Mouse (Mus musculus) heart, embryonic 11.5 days (tissue): ENCODE measurements around the gene Manbal. TPM values are rescaled to one million over a fixed set of nuclear protein-coding genes. Genes with fewer than 3 reads are reported as not detected.
A peak's percentile ranks its signal among the peaks of the same experiment; 100 is the strongest.

ENCODE experiments used
- ATAC-seq: fragments of 200-750 bp; cut with Nextera tagmentation; replicated peaks from 2 replicates; pipeline ENCODE4 v1.8.0; 2017; ENCODE audit warnings: moderate library complexity; ENCODE audit not compliant: insufficient number of reproducible peaks, low FRiP score, low TSS enrichment
- H3K27ac ChIP-seq: fragments of 300-500 bp; sonication (generic); 2 replicates; pipeline ENCODE4 v1.5.1; 2014; ENCODE audit warnings: mild to moderate bottlenecking, low read depth, low read length
- H3K27me3 ChIP-seq: fragments of 300-500 bp; sonication (generic); 2 replicates; pipeline ENCODE4 v1.6.1; 2014; ENCODE audit warnings: mild to moderate bottlenecking, low read length, mixed read lengths; ENCODE audit not compliant: control insufficient read depth, insufficient read depth
- H3K36me3 ChIP-seq: fragments of 300-500 bp; sonication (generic); 2 replicates; pipeline ENCODE4 v1.6.1; 2014; ENCODE audit warnings: mild to moderate bottlenecking, low read length, moderate library complexity, mixed read lengths; ENCODE audit not compliant: control insufficient read depth, insufficient read depth
- H3K4me1 ChIP-seq: fragments of 300-500 bp; sonication (generic); 2 replicates; pipeline ENCODE4 v1.6.1; 2014; ENCODE audit warnings: low read length; ENCODE audit not compliant: control insufficient read depth, insufficient read depth
- H3K4me2 ChIP-seq: fragments of 300-500 bp; sonication (generic); 2 replicates; pipeline ENCODE4 v1.6.1; 2014; ENCODE audit warnings: mild to moderate bottlenecking, moderate library complexity
- H3K4me3 ChIP-seq: fragments of 300-500 bp; sonication (generic); 2 replicates; pipeline ENCODE4 v1.5.1; 2014; ENCODE audit warnings: low read depth, low read length
- H3K9ac ChIP-seq: fragments of 300-500 bp; sonication (generic); 2 replicates; pipeline ENCODE4 v1.6.1; 2014; ENCODE audit warnings: mild to moderate bottlenecking, low read depth, low read length, moderate library complexity
- H3K9me3 ChIP-seq: fragments of 300-500 bp; sonication (generic); replicated peaks from 2 replicates; pipeline ENCODE4 v1.6.1; 2016; ENCODE audit warnings: low read length; ENCODE audit not compliant: control insufficient read depth
- WGBS: fragments of 180-500 bp; shearing (Covaris S2); extraction: QIAGEN DNeasy Blood & Tissue Kit; methylation state at CpG from one replicate; pipeline ENCODE4 v1.1.7; 2014; ENCODE audit not compliant: insufficient replicate concordance; 5-methylcytosine and 5-hydroxymethylcytosine counted together
- polyA plus RNA-seq: library from polyadenylated mRNA; unstranded; fragments of >200 nt; fragmentation: Nextera tagmentation; extraction: Ambion mirVana; gene quantifications from 2 replicates; pipeline ENCODE4 v1.2.1, GENCODE M21; 2014

Manbal gene
- polyA plus RNA-seq, 1 experiment from 2014 or later: 29.8 TPM

GRCm38 (mm10) chr2:157411151-157411693 lies 43.8 kb downstream of the Manbal start:
- H3K4me1 ChIP-seq: no peaks in the 10 kb centered on the region
- no peak overlapping the region for H3K4me2 ChIP-seq
- ATAC-seq: 0 out of 2 replicates have a peak, but pooled peaks have one; percentile 37
- no peaks in the 10 kb centered on the region for H3K9me3 ChIP-seq
- WGBS: 73% methylated on average over 6 of the region's 6 CpGs
- H3K4me3 ChIP-seq: no peak overlapping the region
- H3K27me3 ChIP-seq: no peaks in the 10 kb centered on the region
- H3K27ac ChIP-seq: no peak overlapping the region
- H3K36me3 ChIP-seq: no peaks in the 10 kb centered on the region
- no peak overlapping the region for H3K9ac ChIP-seq

GRCm38 (mm10) chr2:157412497-157412896 lies 45.1 kb downstream of the Manbal start:
- no peak overlapping the region for H3K4me2 ChIP-seq
- ATAC-seq: no peak
- WGBS: 77% methylated on average over 7 of the region's 7 CpGs
- H3K4me3 ChIP-seq: no peak overlapping the region
- H3K27ac ChIP-seq: no peak overlapping the region
- no peaks in the 10 kb centered on the region for H3K36me3 ChIP-seq
- H3K9ac ChIP-seq: no peak overlapping the region
- 0 out of 2 replicates have a peak, but pooled peaks cover 2% of the 10 kb centered on the region for H3K4me1 ChIP-seq
- H3K9me3 ChIP-seq: no peaks in the 10 kb centered on the region
- no peaks in the 10 kb centered on the region for H3K27me3 ChIP-seq

GRCm38 (mm10) chr2:157417229-157417628 lies 49.8 kb downstream of the Manbal start:
- Histone ChIP-seq H3K9ac (no peak overlapping the region), H3K36me3 (no peaks in the 10 kb centered on the region), H3K9me3 (no peaks in the 10 kb centered on the region), H3K27me3 (no peaks in the 10 kb centered on the region; the same call in 1 of the 2 replicates), H3K27ac (no peak overlapping the region), H3K4me2 (no peak overlapping the region), H3K4me3 (no peak overlapping the region), H3K4me1 (peaks cover 14% of the 10 kb centered on the region)
- WGBS: 54% methylated on average over 6 of the region's 6 CpGs
- ATAC-seq: no peak

GRCm38 (mm10) chr2:157418206-157418605 lies 50.8 kb downstream of the Manbal start, which contains the start of gene Src:
Gene Src (plus strand): TSS chr2:157418444.
- H3K9me3 ChIP-seq: no peaks in the 10 kb centered on the region
- H3K4me2 ChIP-seq: peak within 1 kb of the TSS; percentile 37
- 19% methylated on average over 13 of the region's 13 CpGs for WGBS
- H3K4me1 ChIP-seq: peaks cover 20% of the 10 kb centered on the region
- no peaks in the 10 kb centered on the region for H3K36me3 ChIP-seq
- 0 out of 2 replicates have a peak within 1 kb of the TSS, but pooled peaks have one; percentile 3 for H3K9ac ChIP-seq
- H3K27me3 ChIP-seq: no peaks in the 10 kb centered on the region; the same call in 1 of the 2 replicates
- H3K4me3 ChIP-seq: no peak within 1 kb of the TSS
- no peak within 1 kb of the TSS for H3K27ac ChIP-seq
- ATAC-seq: no peak

GRCm38 (mm10) chr2:157418609-157419071 lies 51.2 kb downstream of the Manbal start:
- Histone ChIP-seq H3K4me2 (peak overlapping the region; percentile 37), H3K27me3 (no peaks in the 10 kb centered on the region; the same call in 1 of the 2 replicates), H3K4me3 (no peak overlapping the region), H3K36me3 (no peaks in the 10 kb centered on the region), H3K9me3 (no peaks in the 10 kb centered on the region), H3K9ac (0 out of 2 replicates have a peak overlapping the region, but pooled peaks have one; percentile 3), H3K4me1 (peaks cover 23% of the 10 kb centered on the region), H3K27ac (no peak overlapping the region)
- no peak for ATAC-seq
- WGBS: 4% methylated on average over 7 of the region's 7 CpGs

GRCm38 (mm10) chr2:157419506-157419905 lies 52.1 kb downstream of the Manbal start:
- no peak for ATAC-seq
- Histone ChIP-seq H3K4me1 (peaks cover 24% of the 10 kb centered on the region), H3K36me3 (no peaks in the 10 kb centered on the region), H3K9me3 (no peaks in the 10 kb centered on the region), H3K27me3 (no peaks in the 10 kb centered on the region; the same call in 1 of the 2 replicates), H3K9ac (no peak overlapping the region), H3K4me3 (no peak overlapping the region), H3K4me2 (no peak overlapping the region), H3K27ac (no peak overlapping the region)

- H3K9me3 ChIP-seq: no peaks in the 10 kb centered on the region
- H3K9ac ChIP-seq: no peak overlapping the region
- no peak overlapping the region for H3K4me2 ChIP-seq
- no peaks in the 10 kb centered on the region for H3K36me3 ChIP-seq
- ATAC-seq: no peak
- no peak overlapping the region for H3K4me3 ChIP-seq
- no peaks in the 10 kb centered on the region; the same call in 1 of the 2 replicates for H3K27me3 ChIP-seq
- 85% methylated on average over 4 of the region's 4 CpGs for WGBS
- no peak overlapping the region for H3K27ac ChIP-seq
- peaks cover 24% of the 10 kb centered on the region for H3K4me1 ChIP-seq
Observed at GRCm38 (mm10) chr2:157420404-157420803, 53.0 kb downstream of the Manbal start.

- Histone ChIP-seq H3K4me2 (no peak overlapping the region), H3K27me3 (no peaks in the 10 kb centered on the region; the same call in 1 of the 2 replicates), H3K9ac (no peak overlapping the region), H3K27ac (peak overlapping the region; percentile 55; the same call in 1 of the 2 replicates), H3K4me3 (no peak overlapping the region), H3K36me3 (no peaks in the 10 kb centered on the region), H3K9me3 (no peaks in the 10 kb centered on the region), H3K4me1 (peaks cover 32% of the 10 kb centered on the region)
- WGBS: 71% methylated on average over 11 of the region's 11 CpGs
- no peak for ATAC-seq
Observed at GRCm38 (mm10) chr2:157422062-157422655, 54.8 kb downstream of the Manbal start.
